Mouse (Mus musculus): ENCODE data around the gene 1700088E04Rik. TPM values are rescaled to one million over a fixed set of nuclear protein-coding genes. Genes with fewer than 3 reads are reported as not detected.

Gene 1700088E04Rik
- polyA plus RNA-seq, 1 experiment = not detected

DNA sequence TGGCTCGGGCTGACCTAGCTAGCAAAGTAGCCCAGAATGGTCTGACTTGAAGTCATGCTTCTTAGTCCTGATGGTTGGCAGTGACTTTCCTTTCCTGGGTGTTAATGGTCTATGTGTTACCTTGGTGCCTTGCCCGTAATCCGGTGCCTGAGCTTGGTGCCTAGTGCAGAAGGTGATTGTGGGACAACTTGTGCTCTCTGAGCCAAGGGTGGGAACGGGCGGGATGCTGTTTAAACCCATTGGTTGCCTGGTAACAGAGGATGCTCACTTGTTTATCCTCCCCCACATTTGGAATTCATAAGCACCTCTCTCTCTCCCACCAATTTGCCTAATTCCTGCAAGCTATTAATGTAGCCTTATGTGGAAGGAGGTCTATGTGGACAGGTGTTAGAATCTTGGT, 45.6 kb downstream of the 1700088E04Rik start:
- no peaks in the 10 kb centered on the region for H3K4me1 ChIP-seq (ENCODE audit: control insufficient read depth, insufficient read depth, low read length)
- WGBS = 84% methylated on average over 5 of the region's 5 CpGs
- TF ChIP-seq POLR2A (IDR thresholded peaks at IDR 0.05; ENCODE audit: borderline replicate concordance, control insufficient read depth, low read depth, low read length) (no peak), CTCF (IDR thresholded peaks at IDR 0.05; ENCODE audit: control insufficient read depth, insufficient read depth, low read length) (no peak)
- H3K27ac ChIP-seq (ENCODE audit: control insufficient read depth, insufficient read depth, low read depth, low read length, poor library complexity) = no peak overlapping the region
- H3K4me3 ChIP-seq (replicated peaks; ENCODE audit: control insufficient read depth, low read depth, low read length) = no peak overlapping the region

GRCm38 (mm10) chr15:79093083-79093839, 47.8 kb downstream of the 1700088E04Rik start:
- 82% methylated on average over 7 of the region's 7 CpGs for WGBS

GRCm38 (mm10) chr15:79092284-79092683, 48.8 kb downstream of the 1700088E04Rik start:
- 87% methylated on average over 6 of the region's 6 CpGs for WGBS
- H3K27ac ChIP-seq (ENCODE audit: control insufficient read depth, insufficient read depth, low read depth, low read length, poor library complexity) = no peak overlapping the region
- TF ChIP-seq CTCF (IDR thresholded peaks at IDR 0.05; ENCODE audit: control insufficient read depth, insufficient read depth, low read length) (no peak), POLR2A (IDR thresholded peaks at IDR 0.05; ENCODE audit: borderline replicate concordance, control insufficient read depth, low read depth, low read length) (no peak)
- no peaks in the 10 kb centered on the region for H3K4me1 ChIP-seq (ENCODE audit: control insufficient read depth, insufficient read depth, low read length)
- no peak overlapping the region for H3K4me3 ChIP-seq (replicated peaks; ENCODE audit: control insufficient read depth, low read depth, low read length)

More at GRCm38 (mm10) chr15:79093083-79093839, 47.8 kb downstream of the 1700088E04Rik start:
- H3K4me1 ChIP-seq (ENCODE audit: control insufficient read depth, insufficient read depth, low read length) = no peaks in the 10 kb centered on the region
- no peak overlapping the region for H3K27ac ChIP-seq (ENCODE audit: control insufficient read depth, insufficient read depth, low read depth, low read length, poor library complexity)
- no peak for TF ChIP-seq CTCF (IDR thresholded peaks at IDR 0.05; ENCODE audit: control insufficient read depth, insufficient read depth, low read length)
- no peak for TF ChIP-seq POLR2A (IDR thresholded peaks at IDR 0.05; ENCODE audit: borderline replicate concordance, control insufficient read depth, low read depth, low read length)
- H3K4me3 ChIP-seq (replicated peaks; ENCODE audit: control insufficient read depth, low read depth, low read length) = no peak overlapping the region

DNA sequence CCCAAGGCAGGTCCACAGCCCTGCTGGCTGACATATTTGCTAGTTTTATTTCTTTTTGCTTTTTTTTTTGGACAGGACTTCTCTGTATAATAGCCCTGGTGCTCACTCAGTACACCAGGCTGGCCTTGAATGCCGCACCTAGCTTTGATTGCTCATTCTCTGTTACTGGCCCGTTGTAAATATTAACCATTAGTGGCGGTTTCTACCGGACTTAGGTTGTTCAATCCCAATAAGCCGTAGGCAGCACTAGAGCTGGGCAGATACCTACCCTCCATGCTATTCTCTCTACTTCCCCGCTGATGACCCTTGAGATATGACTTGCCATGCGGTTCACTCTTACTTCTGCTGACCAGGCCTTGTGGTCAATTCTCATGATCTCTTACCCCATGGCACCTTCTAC, 61.5 kb downstream of the 1700088E04Rik start:
- Histone ChIP-seq H3K4me3 (replicated peaks; ENCODE audit: control insufficient read depth, low read depth, low read length) (no peak overlapping the region), H3K4me1 (ENCODE audit: control insufficient read depth, insufficient read depth, low read length) (no peaks in the 10 kb centered on the region; the same call in 1 of the 2 replicates), H3K27ac (ENCODE audit: control insufficient read depth, insufficient read depth, low read depth, low read length, poor library complexity) (no peak overlapping the region)
- 95% methylated on average over 7 of the region's 7 CpGs for WGBS
- TF ChIP-seq POLR2A (IDR thresholded peaks at IDR 0.05; ENCODE audit: borderline replicate concordance, control insufficient read depth, low read depth, low read length) (no peak), CTCF (IDR thresholded peaks at IDR 0.05; ENCODE audit: control insufficient read depth, insufficient read depth, low read length) (no peak)

Other genes with a start within 250 kb of the 1700088E04Rik start
- not detected in 2 replicates for gene Gm49510, start 241.6 kb downstream of the 1700088E04Rik start, polyA plus RNA-seq (2011; ENCODE audit: insufficient read depth, insufficient read length, low replicate concordance, missing spikeins)
- gene Sh3bp1, start 241.5 kb downstream of the 1700088E04Rik start, polyA plus RNA-seq (2011; ENCODE audit: insufficient read depth, insufficient read length, low replicate concordance, missing spikeins) = 18.9 and 63.2 TPM in 2 replicates
- gene Pdxp, start 227.3 kb downstream of the 1700088E04Rik start, polyA plus RNA-seq (2011; ENCODE audit: insufficient read depth, insufficient read length, low replicate concordance, missing spikeins) = 5.7 and 8.0 TPM in 2 replicates
- gene Lgals1, start 214.5 kb downstream of the 1700088E04Rik start, polyA plus RNA-seq (2011; ENCODE audit: insufficient read depth, insufficient read length, low replicate concordance, missing spikeins) = 75.3 and 222 TPM in 2 replicates
- 14.6 and 30.5 TPM in 2 replicates for gene Nol12, start 206.3 kb downstream of the 1700088E04Rik start, polyA plus RNA-seq (2011; ENCODE audit: insufficient read depth, insufficient read length, low replicate concordance, missing spikeins)
- 17.0 and 32.9 TPM in 2 replicates for gene Triobp, start 193.5 kb downstream of the 1700088E04Rik start, polyA plus RNA-seq (2011; ENCODE audit: insufficient read depth, insufficient read length, low replicate concordance, missing spikeins)
- 30.4 and 32.4 TPM in 2 replicates for gene H1f0, start 112.8 kb downstream of the 1700088E04Rik start, polyA plus RNA-seq (2011; ENCODE audit: insufficient read depth, insufficient read length, low replicate concordance, missing spikeins)
- gene Galr3, start 99.4 kb downstream of the 1700088E04Rik start, polyA plus RNA-seq (2011; ENCODE audit: insufficient read depth, insufficient read length, low replicate concordance, missing spikeins) = not detected in 2 replicates
- gene Ankrd54, start 78.4 kb downstream of the 1700088E04Rik start, polyA plus RNA-seq (2011; ENCODE audit: insufficient read depth, insufficient read length, low replicate concordance, missing spikeins) = 27.1 and 43.4 TPM in 2 replicates
- gene Eif3l, start 66.1 kb downstream of the 1700088E04Rik start, polyA plus RNA-seq (2011; ENCODE audit: insufficient read depth, insufficient read length, low replicate concordance, missing spikeins) = 60.7 and 112 TPM in 2 replicates
- 4.8 and 20.7 TPM in 2 replicates for gene Micall1, start 32.4 kb downstream of the 1700088E04Rik start, polyA plus RNA-seq (2011; ENCODE audit: insufficient read depth, insufficient read length, low replicate concordance, missing spikeins)
- 72.8 and 74.0 TPM in 2 replicates for gene Polr2f, start 244 bp downstream of the 1700088E04Rik start, polyA plus RNA-seq (2011; ENCODE audit: insufficient read depth, insufficient read length, low replicate concordance, missing spikeins)
- gene Sox10, start 24.0 kb upstream of the 1700088E04Rik start, polyA plus RNA-seq (2011; ENCODE audit: insufficient read depth, insufficient read length, low replicate concordance, missing spikeins) = not detected in 2 replicates
- 6.2 and 13.6 TPM in 2 replicates for gene Pick1, start 87.9 kb upstream of the 1700088E04Rik start, polyA plus RNA-seq (2011; ENCODE audit: insufficient read depth, insufficient read length, low replicate concordance, missing spikeins)
- gene Gm49486, start 88.1 kb upstream of the 1700088E04Rik start, polyA plus RNA-seq (2011; ENCODE audit: insufficient read depth, insufficient read length, low replicate concordance, missing spikeins) = not detected in 2 replicates
- gene Slc16a8, start 113.5 kb upstream of the 1700088E04Rik start, polyA plus RNA-seq (2011; ENCODE audit: insufficient read depth, insufficient read length, low replicate concordance, missing spikeins) = not detected in 2 replicates
- not detected in 2 replicates for gene Baiap2l2, start 144.3 kb upstream of the 1700088E04Rik start, polyA plus RNA-seq (2011; ENCODE audit: insufficient read depth, insufficient read length, low replicate concordance, missing spikeins)
- gene Pla2g6, start 187.1 kb upstream of the 1700088E04Rik start, polyA plus RNA-seq (2011; ENCODE audit: insufficient read depth, insufficient read length, low replicate concordance, missing spikeins) = 8.3 and 13.0 TPM in 2 replicates
- 0.50 and 3.6 TPM in 2 replicates for gene Maff, start 205.4 kb upstream of the 1700088E04Rik start, polyA plus RNA-seq (2011; ENCODE audit: insufficient read depth, insufficient read length, low replicate concordance, missing spikeins)